Mouse (Mus musculus) Patski (cell line): ENCODE results near the gene Lrrc28. TPM values are rescaled to one million over a fixed set of nuclear protein-coding genes. Genes with fewer than 3 reads are reported as not detected.

Experiments used
- ATAC-seq: fragments of 100-300 bp; one replicate; pipeline ENCODE4 v1.8.0; 2021
- CTCF ChIA-PET: fragments of 350-600 bp; sonication (Branson Sonifier 250); formaldehyde crosslinking; loops from one replicate; lab custom pipeline; 2022; ENCODE audit warnings: inconsistent platforms; lab: Charles Lee
- POLR2A ChIA-PET: fragments of 350-600 bp; sonication (Branson Sonifier 250); formaldehyde crosslinking; loops from one replicate; lab custom pipeline; 2022; ENCODE audit warnings: antibody characterized with exemption, inconsistent platforms; lab: Charles Lee
- DNase-seq: peaks from one replicate; pipeline ENCODE4 v3.0.0-alpha.2; 2011; ENCODE audit warnings: low read depth, low spot score
- H3K27me3 ChIP-seq: fragments of 371-371 bp; one replicate; pipeline ENCODE4 v1.5.1; 2021
- CTCF ChIP-seq: fragments of 100-300 bp; IDR thresholded peaks from one replicate; pipeline ENCODE4 v1.5.1; 2021
- in situ Hi-C: fragments of 300-500 bp; cut with MboI; formaldehyde crosslinking; loops from 3 replicates; pipeline ENCODE4 v1.11.1; 2018; ENCODE audit warnings: low pct_unique_long_range_greater_than_20kb, mixed read lengths
- polyA plus RNA-seq: library from polyadenylated mRNA; unstranded; gene quantifications from one replicate; pipeline ENCODE4 v1.2.3, GENCODE M21; 2021

Lrrc28 gene
- polyA plus RNA-seq, 1 experiment from 2014 or later, result 13.0 TPM

DNA sequence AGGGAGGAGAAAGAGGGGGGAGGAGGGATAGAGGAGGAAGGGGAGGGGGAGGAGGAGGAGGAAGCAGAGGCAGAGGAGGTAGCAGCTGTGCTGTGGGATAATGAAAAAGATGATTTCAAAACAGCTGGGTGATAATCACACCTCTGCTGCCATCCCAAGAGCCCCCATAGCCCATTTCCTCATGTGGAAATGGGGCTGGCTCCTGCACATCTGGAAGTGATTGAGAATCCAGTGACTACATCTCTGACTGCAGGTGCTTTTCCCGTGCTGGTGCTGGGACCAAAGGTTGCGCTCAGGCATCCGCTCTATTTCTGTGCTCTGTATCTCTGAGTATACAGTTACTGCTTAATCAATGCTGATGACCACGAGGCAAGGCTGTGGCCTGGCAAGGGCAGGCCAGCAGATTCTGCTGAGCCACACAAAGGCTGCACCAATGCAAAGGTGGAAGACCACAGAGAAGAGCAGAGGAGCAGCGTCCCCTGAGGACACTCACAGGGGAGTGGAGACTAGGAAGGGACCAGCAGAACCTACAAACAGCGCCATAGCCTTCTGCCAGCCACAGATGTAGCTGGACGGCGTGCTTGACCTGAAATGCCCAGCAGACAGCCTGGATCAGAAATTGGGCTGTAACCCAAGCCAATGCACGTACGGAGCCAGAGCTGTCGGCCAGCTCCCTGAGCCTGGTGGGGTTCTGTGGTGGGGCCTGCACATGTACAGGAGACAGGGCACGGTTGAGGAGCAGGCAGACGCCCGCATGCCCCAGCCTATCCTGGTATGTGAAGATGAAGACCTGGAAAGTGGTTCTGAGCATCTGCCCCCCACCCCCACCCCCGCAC is 157.9 kb downstream of the Lrrc28 start:
- DNase-seq (no peak), ATAC-seq (no peak)
- POLR2A ChIA-PET, result no interaction called here
- CTCF ChIA-PET, result no interaction called here
- no peak for TF ChIP-seq CTCF
- H3K27me3 ChIP-seq, result no peaks in the 10 kb centered on the region
- in situ Hi-C loops, result no loop called here

DNA sequence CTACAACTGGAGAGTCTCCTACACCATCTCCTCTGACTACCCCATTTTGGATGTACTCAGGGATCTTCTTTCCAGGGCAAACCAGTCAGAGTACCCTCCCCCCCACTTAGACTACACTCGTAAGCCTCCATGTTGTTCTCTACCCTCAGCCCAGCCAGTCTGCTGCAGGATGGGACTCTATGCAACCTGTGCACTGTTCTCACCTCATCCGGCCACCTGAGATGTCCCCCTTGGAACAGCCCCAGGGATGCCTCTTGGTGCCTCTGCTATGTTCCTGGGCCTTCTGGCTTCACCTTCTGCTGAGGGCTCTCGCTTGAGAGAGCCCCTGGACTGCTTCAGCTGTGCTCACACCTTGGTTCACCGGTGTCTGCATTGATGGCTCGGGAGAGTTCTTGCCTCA is 158.7 kb downstream of the Lrrc28 start:
- in situ Hi-C loops, result no loop called here
- no peak for TF ChIP-seq CTCF
- ATAC-seq (no peak), DNase-seq (no peak)
- H3K27me3 ChIP-seq, result no peaks in the 10 kb centered on the region
- ChIA-PET POLR2A (no interaction called here), CTCF (no interaction called here)

DNA sequence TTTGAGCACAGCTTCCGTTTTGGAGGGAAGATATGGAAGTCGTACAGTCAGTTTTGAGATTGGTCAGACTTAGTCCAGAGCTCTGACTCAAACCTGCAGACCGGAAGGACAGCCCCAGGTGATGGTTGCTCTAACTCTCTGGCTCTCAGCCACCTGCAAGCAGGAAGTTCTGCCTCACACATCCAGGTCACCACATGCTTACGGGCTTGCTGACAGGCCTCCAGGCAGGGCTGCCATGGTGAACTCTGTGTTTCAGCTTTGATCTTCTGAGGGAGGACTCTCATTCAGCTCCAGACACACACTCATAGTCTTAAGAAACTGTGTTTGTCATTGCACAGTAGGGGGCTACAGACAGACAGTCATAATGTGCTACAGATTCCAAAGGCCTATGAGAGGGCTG is 161.4 kb downstream of the Lrrc28 start:
- TF ChIP-seq CTCF, result no peak
- no peaks in the 10 kb centered on the region for H3K27me3 ChIP-seq
- ATAC-seq (no peak), DNase-seq (no peak)
- POLR2A ChIA-PET, result interaction anchor here (0.6 kb wide), 1 partner anchor 157 kb away, joined by 4 read pairs; no protein-coding TSS in a partner anchor
- in situ Hi-C loops, result no loop called here
- CTCF ChIA-PET, result interaction anchor here (1.0 kb wide), 1 partner anchor 12 kb away, joined by 3 read pairs; no protein-coding TSS in a partner anchor

DNA sequence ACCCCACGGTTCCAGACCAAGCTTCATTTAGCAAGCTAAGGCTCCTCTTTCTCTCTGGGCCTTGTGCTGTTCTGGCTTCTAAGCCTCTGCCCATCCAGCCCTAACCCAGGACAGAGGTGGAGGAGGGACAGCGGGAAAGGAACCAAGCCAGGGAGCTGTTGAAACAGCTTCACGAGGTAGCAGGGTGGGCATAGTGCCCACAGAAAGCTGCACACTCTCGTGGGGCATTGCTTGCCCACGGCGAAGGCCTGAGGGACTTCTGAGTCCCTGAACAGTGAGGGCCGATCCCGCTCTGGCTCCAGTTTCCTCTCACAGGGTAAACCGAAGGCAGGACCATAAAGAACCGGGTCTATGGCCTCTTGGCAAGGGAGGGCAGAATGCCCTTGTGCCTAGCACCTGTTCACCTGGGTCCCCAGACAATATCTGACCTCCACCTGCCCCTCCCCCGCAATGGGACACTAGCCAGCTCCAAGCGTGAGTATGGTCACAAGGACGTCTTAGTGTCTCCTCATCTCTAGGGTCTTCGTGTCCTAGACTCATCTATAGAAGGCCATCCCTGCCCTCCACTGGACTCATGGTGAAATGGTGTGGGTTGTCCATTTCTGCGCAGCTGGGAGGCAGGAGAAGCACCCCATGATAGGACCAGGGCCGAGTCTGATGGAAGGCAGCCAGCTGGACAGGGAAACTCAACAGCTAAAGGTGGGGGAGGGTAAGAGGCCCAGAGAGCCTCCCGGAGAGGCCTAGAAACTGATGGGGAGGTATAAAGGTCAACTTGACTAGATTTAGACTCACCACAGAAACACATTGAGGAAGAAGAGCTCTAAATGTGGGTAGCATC is 165.3 kb downstream of the Lrrc28 start:
- DNase-seq (no peak), ATAC-seq (no peak)
- in situ Hi-C loops, result no loop called here

DNA sequence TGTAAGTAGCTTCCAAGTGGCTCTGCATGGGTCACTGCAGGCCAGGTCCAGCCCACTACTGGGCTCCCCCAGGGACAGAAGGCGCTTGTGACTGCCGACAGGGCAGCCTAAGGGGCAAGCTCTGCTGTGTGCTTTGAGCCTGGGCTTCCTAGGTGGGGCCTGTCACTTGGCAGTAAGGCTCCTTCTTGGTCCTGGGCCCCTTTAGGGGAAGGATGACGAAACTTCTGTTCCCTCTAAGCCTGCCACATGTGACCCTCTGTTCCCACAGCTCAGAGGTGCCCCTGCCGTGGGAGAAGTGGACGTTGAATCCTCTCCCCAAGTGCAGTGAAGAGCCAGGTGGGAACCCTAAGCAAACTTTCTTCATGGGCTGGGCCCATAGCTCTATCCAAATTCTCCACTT is 165.9 kb downstream of the Lrrc28 start:
- H3K27me3 ChIP-seq, result no peaks in the 10 kb centered on the region
- no peak for TF ChIP-seq CTCF
- DNase-seq, result no peak
- in situ Hi-C loops, result no loop called here
- ChIA-PET POLR2A (no interaction called here), CTCF (interaction anchor here (1.4 kb wide), 1 partner anchor 11 kb away, joined by 3 read pairs; no protein-coding TSS in a partner anchor)
- ATAC-seq, result no peak

More for the DNA sequence above, 165.3 kb downstream of the Lrrc28 start:
- POLR2A ChIA-PET, result no interaction called here
- no peaks in the 10 kb centered on the region for H3K27me3 ChIP-seq
- TF ChIP-seq CTCF, result no peak
- CTCF ChIA-PET, result no interaction called here

DNA sequence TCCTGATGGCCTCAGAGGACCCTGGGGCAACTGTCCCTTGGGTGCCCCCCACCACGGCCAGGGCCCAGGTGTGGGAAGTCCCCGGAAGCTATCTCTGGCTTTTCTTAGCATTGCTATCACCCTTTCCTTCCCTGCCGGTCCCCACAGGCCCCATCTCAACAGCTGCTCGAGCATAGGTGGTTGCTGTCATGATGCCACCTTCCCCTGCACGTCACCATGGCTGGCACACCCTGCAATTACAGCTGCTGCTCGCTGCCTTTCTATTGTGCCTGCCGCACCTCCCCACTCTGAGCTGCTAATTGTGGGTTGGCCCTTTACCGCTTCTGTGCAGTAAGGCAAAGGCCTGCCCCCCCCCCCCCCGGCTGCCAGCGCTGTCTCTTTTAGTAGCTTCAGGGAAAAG is 167.1 kb downstream of the Lrrc28 start:
- ChIA-PET CTCF (interaction anchor here (1.4 kb wide), 1 partner anchor 10 kb away, joined by 3 read pairs; no protein-coding TSS in a partner anchor), POLR2A (interaction anchor here (0.6 kb wide), 1 partner anchor 143 kb away, joined by 7 read pairs; no protein-coding TSS in a partner anchor)
- ATAC-seq (no peak), DNase-seq (no peak)
- TF ChIP-seq CTCF, result no peak
- H3K27me3 ChIP-seq, result no peaks in the 10 kb centered on the region
- in situ Hi-C loops, result no loop called here

DNA sequence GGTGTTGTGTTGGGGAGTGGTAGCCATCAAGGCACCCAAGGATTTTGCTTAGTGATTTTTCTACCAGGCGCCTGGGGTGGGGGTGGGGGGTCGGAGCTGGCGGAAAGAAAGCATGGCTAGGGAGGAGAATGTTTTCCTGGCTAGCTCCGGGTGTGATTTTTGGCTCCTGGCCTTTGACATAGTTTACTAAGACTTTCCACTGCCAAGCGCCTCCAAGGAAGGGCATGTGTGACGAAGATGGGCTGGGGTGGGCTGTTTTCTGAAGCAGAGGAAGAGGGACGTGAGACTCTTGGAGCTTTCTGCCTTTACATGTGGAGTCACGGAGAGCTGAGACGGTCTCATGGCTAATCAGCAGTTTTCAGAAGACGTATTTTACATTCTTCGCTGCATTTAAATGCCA is 173.8 kb downstream of the Lrrc28 start:
- DNase-seq (no peak), ATAC-seq (no peak)
- H3K27me3 ChIP-seq, result no peaks in the 10 kb centered on the region
- POLR2A ChIA-PET, result interaction anchor here (1.0 kb wide), 1 partner anchor 226 kb away, joined by 3 read pairs; no protein-coding TSS in a partner anchor
- no peak for TF ChIP-seq CTCF
- CTCF ChIA-PET, result interaction anchor here (0.6 to 1.0 kb wide), 2 partner anchors 10 to 75 kb away, joined by 3 to 4 read pairs; no protein-coding TSS in a partner anchor
- in situ Hi-C loops, result no loop called here

DNA sequence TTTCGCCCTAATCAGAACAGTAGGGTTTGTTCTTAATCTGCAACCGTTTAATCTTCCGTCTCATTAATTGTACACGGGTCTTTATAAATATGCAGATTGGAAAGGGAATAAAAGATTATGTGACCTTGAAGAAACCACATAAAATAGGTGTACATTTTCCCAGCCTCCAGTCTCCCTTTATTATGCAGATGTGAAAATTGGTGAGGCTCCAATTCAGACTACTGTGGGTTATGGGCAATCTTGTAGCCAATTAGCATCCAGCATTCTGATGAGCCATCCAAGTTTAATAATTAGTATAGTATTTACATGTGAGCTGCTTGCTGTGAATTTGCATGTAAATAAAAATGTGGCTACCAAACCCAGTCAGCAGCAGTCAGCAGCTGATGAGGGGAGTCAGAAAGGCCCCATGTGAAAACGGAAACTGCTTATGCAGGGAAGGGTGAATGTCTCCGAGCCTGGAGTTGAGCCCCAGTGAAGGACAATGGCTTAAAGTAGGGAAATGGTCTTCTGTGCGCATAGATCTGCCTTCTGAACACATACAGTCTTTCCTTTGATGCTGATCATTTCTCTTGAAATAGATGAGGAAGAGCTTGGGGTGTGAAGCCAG is 176.2 kb downstream of the Lrrc28 start:
- no peak for ATAC-seq
- no peak for TF ChIP-seq CTCF
- in situ Hi-C loops, result no loop called here
- ChIA-PET POLR2A (no interaction called here), CTCF (interaction anchor here (1.2 kb wide), 1 partner anchor 14 kb away, joined by 3 read pairs; no protein-coding TSS in a partner anchor)
- H3K27me3 ChIP-seq, result no peaks in the 10 kb centered on the region
- DNase-seq, result no peak

DNA sequence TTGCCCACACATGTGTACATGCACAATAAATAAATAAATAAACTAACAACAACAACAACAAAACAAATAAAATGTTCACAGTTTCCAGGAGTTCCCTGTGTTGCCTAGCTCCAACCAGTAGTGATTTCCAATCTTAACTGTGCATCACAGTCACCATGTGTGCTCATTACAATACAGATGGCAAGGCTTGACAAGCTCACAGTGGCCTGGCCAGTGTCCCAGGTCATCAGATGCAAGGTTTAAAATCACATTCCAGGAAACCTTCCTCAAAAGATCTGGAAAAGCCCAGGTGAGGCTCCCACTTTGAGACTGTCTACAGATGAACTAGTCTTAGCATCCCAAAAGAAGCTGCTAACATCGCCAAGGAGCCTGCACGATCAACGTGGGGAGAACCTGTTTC is 176.9 kb downstream of the Lrrc28 start:
- ChIA-PET POLR2A (no interaction called here), CTCF (interaction anchor here (1.2 to 1.5 kb wide), 2 partner anchors 10 to 14 kb away, joined by 3 read pairs; no protein-coding TSS in a partner anchor)
- no peaks in the 10 kb centered on the region for H3K27me3 ChIP-seq
- TF ChIP-seq CTCF, result no peak
- ATAC-seq (no peak), DNase-seq (no peak)
- in situ Hi-C loops, result no loop called here

DNA sequence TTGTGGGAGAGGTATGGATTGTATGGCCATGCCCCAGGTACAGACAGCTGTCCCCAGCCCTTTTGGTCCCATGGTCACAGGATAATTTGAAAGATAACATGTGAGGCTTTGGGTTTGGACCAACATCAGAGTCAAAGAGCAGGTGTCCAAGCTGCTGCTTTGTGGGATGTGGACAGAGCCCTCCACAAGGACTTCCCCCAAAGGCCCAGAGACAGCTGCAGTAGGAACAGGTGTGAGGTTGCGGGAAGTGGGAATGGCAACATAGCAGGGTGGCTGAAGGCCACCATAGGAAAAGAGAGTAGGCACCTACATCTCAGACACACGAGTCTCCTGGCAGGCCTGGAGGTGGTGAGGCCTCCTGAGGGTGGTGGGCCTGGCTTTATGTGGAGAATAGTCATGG is 178.7 kb downstream of the Lrrc28 start:
- no peaks in the 10 kb centered on the region for H3K27me3 ChIP-seq
- no peak for ATAC-seq
- CTCF ChIA-PET, result no interaction called here
- no peak for DNase-seq
- in situ Hi-C loops, result no loop called here
- POLR2A ChIA-PET, result no interaction called here
- TF ChIP-seq CTCF, result no peak
